Mouse (Mus musculus) stomach, embryonic 16.5 days (tissue): ENCODE results near the gene Slc35b1. TPM values are rescaled to one million over a fixed set of nuclear protein-coding genes. Genes with fewer than 3 reads are reported as not detected.

Experiments
- ATAC-seq: fragments of 200-750 bp; cut with Nextera tagmentation; 2 replicates; pipeline ENCODE4 v1.8.0; 2017; ENCODE audit warnings: moderate number of reproducible peaks, moderate TSS enrichment; ENCODE audit not compliant: insufficient read depth, low FRiP score
- H3K27ac ChIP-seq: fragments of 300-500 bp; sonication (generic); 2 replicates; pipeline ENCODE4 v1.5.1; 2014; ENCODE audit warnings: low read length
- H3K27me3 ChIP-seq: fragments of 300-500 bp; sonication (generic); 2 replicates; pipeline ENCODE4 v1.6.1; 2014; ENCODE audit warnings: low read length, control low read depth, mixed read lengths; ENCODE audit not compliant: control insufficient read depth, insufficient read depth
- H3K36me3 ChIP-seq: fragments of 300-500 bp; sonication (generic); 2 replicates; pipeline ENCODE4 v1.6.1; 2014; ENCODE audit warnings: low read length; ENCODE audit not compliant: control insufficient read depth, insufficient read depth
- H3K4me1 ChIP-seq: fragments of 300-500 bp; sonication (generic); 2 replicates; pipeline ENCODE4 v1.6.1; 2014; ENCODE audit warnings: low read length, control low read depth, mixed read lengths; ENCODE audit not compliant: control insufficient read depth, insufficient read depth
- H3K4me2 ChIP-seq: fragments of 300-500 bp; sonication (generic); 2 replicates; pipeline ENCODE4 v1.6.1; 2014; ENCODE audit warnings: low read depth, low read length, mixed read lengths
- H3K4me3 ChIP-seq: fragments of 300-500 bp; sonication (generic); replicated peaks from 2 replicates; pipeline ENCODE4 v1.5.1; 2014; ENCODE audit warnings: mild to moderate bottlenecking, low read length
- H3K9ac ChIP-seq: fragments of 300-500 bp; sonication (generic); 2 replicates; pipeline ENCODE4 v1.6.1; 2014; ENCODE audit warnings: low read length
- H3K9me3 ChIP-seq: fragments of 300-500 bp; sonication (generic); replicated peaks from 2 replicates; pipeline ENCODE4 v1.6.1; 2016; ENCODE audit warnings: low read length, control low read depth; ENCODE audit not compliant: control insufficient read depth
- whole genome bisulfite sequencing: fragments of 180-500 bp; shearing (Covaris S2); extraction: QIAGEN DNeasy Blood & Tissue Kit; methylation state at CpG from one replicate; pipeline ENCODE4 v1.1.7; 2014; 5-methylcytosine and 5-hydroxymethylcytosine counted together
- polyA plus RNA-seq: library from polyadenylated mRNA; unstranded; fragments of >200 nt; fragmentation: Nextera tagmentation; extraction: Ambion mirVana; gene quantifications from 2 replicates; pipeline ENCODE4 v1.2.1, GENCODE M21; 2015

The Slc35b1 gene
- polyA plus RNA-seq, 1 experiment from 2014 or later: 98.9 TPM

DNA sequence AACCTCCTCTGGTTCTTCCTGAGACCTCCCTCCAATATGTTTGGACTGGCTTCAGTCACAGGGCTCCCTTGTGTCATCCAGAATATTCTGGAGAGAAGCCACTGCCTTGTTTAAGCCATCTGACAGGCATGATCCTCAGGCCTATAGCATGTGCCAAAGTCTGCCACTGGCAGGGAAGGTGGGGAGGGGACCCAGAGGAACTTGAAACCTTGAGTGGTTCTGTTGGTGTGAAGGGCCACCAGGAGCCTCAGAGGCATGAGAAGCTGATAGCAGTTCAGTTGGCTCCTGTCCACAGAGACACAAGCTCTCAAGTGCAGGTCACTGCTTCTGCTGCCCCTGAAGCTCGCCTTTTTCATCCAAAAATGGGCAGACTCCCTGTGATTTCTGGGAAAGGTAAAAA is 12.1 kb downstream of the Slc35b1 start:
- no peaks in the 10 kb centered on the region for H3K27me3 ChIP-seq
- H3K9me3 ChIP-seq: no peaks in the 10 kb centered on the region
- no peak for ATAC-seq
- no peak overlapping the region for H3K4me2 ChIP-seq
- no peak overlapping the region for H3K27ac ChIP-seq
- WGBS: 42% methylated on average over 1 of the region's 1 CpGs
- peaks cover 3% of the 10 kb centered on the region; the same call in 1 of the 2 replicates for H3K4me1 ChIP-seq
- no peak overlapping the region for H3K4me3 ChIP-seq
- no peak overlapping the region for H3K9ac ChIP-seq
- H3K36me3 ChIP-seq: no peaks in the 10 kb centered on the region

- no peaks in the 10 kb centered on the region for H3K27me3 ChIP-seq
- no peak overlapping the region for H3K4me2 ChIP-seq
Observed at GRCm38 (mm10) chr11:95397843-95398835, 13.6 kb downstream of the Slc35b1 start.

GRCm38 (mm10) chr11:95399520-95400020 is 15.1 kb downstream of the Slc35b1 start:
- Histone ChIP-seq H3K4me3 (no peak overlapping the region), H3K9me3 (no peaks in the 10 kb centered on the region), H3K36me3 (no peaks in the 10 kb centered on the region), H3K27me3 (no peaks in the 10 kb centered on the region), H3K27ac (no peak overlapping the region), H3K4me2 (no peak overlapping the region), H3K9ac (no peak overlapping the region), H3K4me1 (no peaks in the 10 kb centered on the region)
- 65% methylated on average over 13 of the region's 13 CpGs for WGBS
- no peak for ATAC-seq

More at GRCm38 (mm10) chr11:95397843-95398835, 13.6 kb downstream of the Slc35b1 start:
- Histone ChIP-seq H3K27ac (no peak overlapping the region), H3K4me1 (peaks cover 3% of the 10 kb centered on the region; the same call in 1 of the 2 replicates), H3K4me3 (no peak overlapping the region), H3K9me3 (no peaks in the 10 kb centered on the region), H3K9ac (0 out of 2 replicates have a peak overlapping the region, but pooled peaks have one; percentile 3), H3K36me3 (no peaks in the 10 kb centered on the region)
- WGBS: 50% methylated on average over 14 of the region's 14 CpGs
- no peak for ATAC-seq

- H3K9ac ChIP-seq: no peak overlapping the region
- no peaks in the 10 kb centered on the region for H3K36me3 ChIP-seq
- H3K4me3 ChIP-seq: no peak overlapping the region
- no peaks in the 10 kb centered on the region for H3K27me3 ChIP-seq
- no peaks in the 10 kb centered on the region for H3K4me1 ChIP-seq
- ATAC-seq: no peak
- H3K4me2 ChIP-seq: no peak overlapping the region
- H3K9me3 ChIP-seq: no peaks in the 10 kb centered on the region
- WGBS: 80% methylated on average over 5 of the region's 5 CpGs
- H3K27ac ChIP-seq: no peak overlapping the region
Observed at GRCm38 (mm10) chr11:95401568-95401967, 17.1 kb downstream of the Slc35b1 start.

DNA sequence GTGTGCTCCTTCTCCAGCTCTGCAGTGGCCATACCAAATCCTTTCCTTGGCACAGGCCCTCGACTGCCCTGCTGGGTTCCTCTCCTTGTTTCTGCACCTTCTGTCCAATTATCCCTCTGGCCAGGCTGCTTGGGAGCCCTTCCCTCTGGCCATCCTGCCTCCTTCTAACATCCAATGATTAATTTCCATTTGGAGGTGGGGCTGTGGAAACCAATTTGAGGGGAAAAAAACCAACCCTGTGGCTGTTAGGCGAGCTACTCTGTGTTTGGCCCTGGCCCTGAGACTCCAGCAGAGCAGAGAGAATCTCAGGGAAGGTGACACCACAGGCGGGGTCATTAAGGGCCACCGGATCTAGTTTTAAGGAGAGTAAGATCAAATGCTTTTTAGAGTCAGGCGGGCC is 17.7 kb downstream of the Slc35b1 start:
- no peak for ATAC-seq
- H3K27ac ChIP-seq: no peak overlapping the region
- no peaks in the 10 kb centered on the region for H3K9me3 ChIP-seq
- H3K4me2 ChIP-seq: no peak overlapping the region
- no peaks in the 10 kb centered on the region for H3K27me3 ChIP-seq
- 30% methylated on average over 5 of the region's 5 CpGs for WGBS
- no peaks in the 10 kb centered on the region for H3K36me3 ChIP-seq
- no peaks in the 10 kb centered on the region for H3K4me1 ChIP-seq
- no peak overlapping the region for H3K4me3 ChIP-seq
- H3K9ac ChIP-seq: no peak overlapping the region

- Histone ChIP-seq H3K36me3 (no peaks in the 10 kb centered on the region), H3K27me3 (no peaks in the 10 kb centered on the region), H3K9me3 (no peaks in the 10 kb centered on the region), H3K27ac (no peak overlapping the region), H3K4me1 (no peaks in the 10 kb centered on the region), H3K9ac (no peak overlapping the region), H3K4me3 (no peak overlapping the region), H3K4me2 (no peak overlapping the region)
- WGBS: 26% methylated on average over 8 of the region's 8 CpGs
- no peak for ATAC-seq
Observed at GRCm38 (mm10) chr11:95402658-95403101, 18.2 kb downstream of the Slc35b1 start.

- 70% methylated on average over 16 of the region's 16 CpGs for WGBS
- no peak for ATAC-seq
- H3K4me2 ChIP-seq: no peak overlapping the region
- H3K9me3 ChIP-seq: no peaks in the 10 kb centered on the region
- H3K4me3 ChIP-seq: no peak overlapping the region
- H3K27ac ChIP-seq: no peak overlapping the region
- no peaks in the 10 kb centered on the region for H3K4me1 ChIP-seq
- H3K27me3 ChIP-seq: no peaks in the 10 kb centered on the region
- H3K36me3 ChIP-seq: no peaks in the 10 kb centered on the region
- H3K9ac ChIP-seq: no peak overlapping the region
Observed at GRCm38 (mm10) chr11:95403382-95404340, 19.2 kb downstream of the Slc35b1 start.

DNA sequence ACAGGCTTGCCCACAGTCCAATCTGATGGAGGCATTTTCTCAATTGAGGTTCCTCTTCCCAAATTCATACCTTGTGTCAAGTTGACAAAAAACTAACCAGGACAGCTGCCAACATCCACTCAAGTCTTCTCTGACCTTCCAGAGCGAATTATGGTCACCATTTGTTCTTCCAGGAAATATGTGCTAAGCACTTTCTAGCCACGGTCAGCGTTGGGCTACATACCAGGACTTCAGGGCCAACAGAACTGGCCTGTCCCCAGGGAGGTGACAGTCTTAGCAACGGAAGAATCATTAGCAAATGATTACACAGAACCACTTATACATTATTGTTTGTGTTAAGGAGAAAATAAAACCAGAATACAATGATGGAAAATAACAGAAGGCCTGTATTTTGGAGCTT is 21.3 kb downstream of the Slc35b1 start:
- Histone ChIP-seq H3K27me3 (no peaks in the 10 kb centered on the region), H3K9me3 (no peaks in the 10 kb centered on the region), H3K9ac (no peak overlapping the region), H3K4me1 (no peaks in the 10 kb centered on the region), H3K27ac (no peak overlapping the region), H3K4me3 (no peak overlapping the region), H3K36me3 (no peaks in the 10 kb centered on the region), H3K4me2 (no peak overlapping the region)
- 60% methylated on average over 4 of the region's 4 CpGs for WGBS
- no peak for ATAC-seq
